Mouse (Mus musculus) embryonic facial prominence, embryonic 14.5 days (tissue): ENCODE data around the gene Dgkz. TPM values are rescaled to one million over a fixed set of nuclear protein-coding genes. Genes with fewer than 3 reads are reported as not detected.

Experiments
- ATAC-seq: fragments of 200-750 bp; cut with Nextera tagmentation; 2 replicates; pipeline ENCODE4 v1.8.0; 2017; ENCODE audit warnings: low read depth, moderate number of reproducible peaks, moderate TSS enrichment
- DNase-seq: peaks from one replicate; pipeline ENCODE4 v3.0.0-alpha.2; 2015; ENCODE audit warnings: low spot score
- H3K27ac ChIP-seq: fragments of 300-500 bp; sonication (generic); replicated peaks from 2 replicates; pipeline ENCODE4 v1.5.1; 2014; ENCODE audit warnings: low read depth, mild to moderate bottlenecking, low read length, moderate library complexity
- H3K27me3 ChIP-seq: fragments of 300-500 bp; sonication (generic); replicated peaks from 2 replicates; pipeline ENCODE4 v1.6.1; 2014; ENCODE audit warnings: low read length; ENCODE audit not compliant: control insufficient read depth, insufficient read depth
- H3K36me3 ChIP-seq: fragments of 300-500 bp; sonication (generic); 2 replicates; pipeline ENCODE4 v1.6.1; 2014; ENCODE audit warnings: low read length, mixed read lengths; ENCODE audit not compliant: control insufficient read depth, insufficient read depth
- H3K4me1 ChIP-seq: fragments of 300-500 bp; sonication (generic); 2 replicates; pipeline ENCODE4 v1.6.1; 2014; ENCODE audit warnings: antibody characterized with exemption, low read length; ENCODE audit not compliant: control insufficient read depth, insufficient read depth
- H3K4me2 ChIP-seq: fragments of 300-500 bp; sonication (generic); 2 replicates; pipeline ENCODE4 v1.6.1; 2014; ENCODE audit warnings: low read depth, mild to moderate bottlenecking, low read length, moderate library complexity, mixed read lengths
- H3K4me3 ChIP-seq: fragments of 300-500 bp; sonication (generic); 2 replicates; pipeline ENCODE4 v1.5.1; 2014; ENCODE audit warnings: low read depth, mild to moderate bottlenecking, low read length
- H3K9ac ChIP-seq: fragments of 300-500 bp; sonication (generic); 2 replicates; pipeline ENCODE4 v1.6.1; 2014; ENCODE audit warnings: low read depth, mild to moderate bottlenecking, low read length, moderate library complexity, mixed read lengths
- H3K9me3 ChIP-seq: fragments of 300-500 bp; sonication (generic); 2 replicates; pipeline ENCODE4 v1.6.1; 2016; ENCODE audit warnings: low read length; ENCODE audit not compliant: control insufficient read depth
- whole genome bisulfite sequencing: fragments of 180-500 bp; shearing (Covaris S2); extraction: QIAGEN DNeasy Blood & Tissue Kit; methylation state at CpG from one replicate; pipeline ENCODE4 v1.1.7; 2014; 5-methylcytosine and 5-hydroxymethylcytosine counted together
- microRNA-seq: library from miRNA; unstranded; fragments of <30 nt; microRNA quantifications from one replicate; pipeline ENCODE4, GENCODE M21; 2016; ENCODE audit warnings: borderline number of aligned reads
- polyA plus RNA-seq: library from polyadenylated mRNA; unstranded; fragments of >200 nt; fragmentation: Nextera tagmentation; extraction: Ambion mirVana; gene quantifications from 2 replicates; pipeline ENCODE4 v1.2.1, GENCODE M21; 2014

Dgkz gene
- polyA plus RNA-seq, 1 experiment from 2014 or later: 47.4 TPM

DNA sequence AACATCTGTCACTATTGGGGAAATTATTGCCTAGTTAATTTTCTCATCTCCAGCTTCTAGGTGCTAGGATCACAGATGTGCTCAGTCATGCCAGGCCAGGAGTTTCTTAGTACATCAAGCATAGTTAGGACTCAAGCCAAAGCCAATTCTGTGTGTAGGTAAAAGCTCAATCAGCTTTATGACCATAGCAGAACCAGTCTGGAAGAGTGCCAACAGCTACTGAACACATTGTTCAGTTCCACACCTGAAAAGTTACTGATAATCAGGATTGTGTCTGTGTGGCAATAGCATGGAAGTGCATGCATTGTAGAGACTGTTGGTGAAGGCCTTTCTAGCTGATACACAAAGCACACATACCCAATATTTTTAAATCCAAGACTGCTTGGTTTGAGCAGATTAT lies 77.7 kb downstream of the Dgkz start:
- Histone ChIP-seq H3K4me1 (no peaks in the 10 kb centered on the region), H3K36me3 (peaks cover 29% of the 10 kb centered on the region), H3K4me2 (no peak overlapping the region), H3K27me3 (no peaks in the 10 kb centered on the region), H3K27ac (no peak overlapping the region), H3K9ac (no peak overlapping the region), H3K9me3 (no peaks in the 10 kb centered on the region), H3K4me3 (no peak overlapping the region)
- ATAC-seq: no peak
- no peak for DNase-seq

GRCm38 (mm10) chr2:91895401-91895800 lies 80.3 kb downstream of the Dgkz start:
- no peaks in the 10 kb centered on the region for H3K9me3 ChIP-seq
- no peak overlapping the region for H3K27ac ChIP-seq
- H3K27me3 ChIP-seq: no peaks in the 10 kb centered on the region
- H3K4me1 ChIP-seq: no peaks in the 10 kb centered on the region
- no peak overlapping the region for H3K4me3 ChIP-seq
- no peak overlapping the region for H3K9ac ChIP-seq
- ATAC-seq (no peak), DNase-seq (no peak)
- H3K36me3 ChIP-seq: peaks cover 23% of the 10 kb centered on the region
- 89% methylated on average over 3 of the region's 3 CpGs for WGBS
- H3K4me2 ChIP-seq: no peak overlapping the region

GRCm38 (mm10) chr2:91894716-91895115 lies 80.9 kb downstream of the Dgkz start:
- Histone ChIP-seq H3K4me3 (no peak overlapping the region), H3K27ac (no peak overlapping the region), H3K4me2 (no peak overlapping the region), H3K27me3 (no peaks in the 10 kb centered on the region), H3K4me1 (no peaks in the 10 kb centered on the region), H3K9ac (no peak overlapping the region), H3K9me3 (no peaks in the 10 kb centered on the region), H3K36me3 (peaks cover 17% of the 10 kb centered on the region)
- ATAC-seq: no peak
- WGBS: 84% methylated on average over 3 of the region's 3 CpGs
- DNase-seq: no peak

DNA sequence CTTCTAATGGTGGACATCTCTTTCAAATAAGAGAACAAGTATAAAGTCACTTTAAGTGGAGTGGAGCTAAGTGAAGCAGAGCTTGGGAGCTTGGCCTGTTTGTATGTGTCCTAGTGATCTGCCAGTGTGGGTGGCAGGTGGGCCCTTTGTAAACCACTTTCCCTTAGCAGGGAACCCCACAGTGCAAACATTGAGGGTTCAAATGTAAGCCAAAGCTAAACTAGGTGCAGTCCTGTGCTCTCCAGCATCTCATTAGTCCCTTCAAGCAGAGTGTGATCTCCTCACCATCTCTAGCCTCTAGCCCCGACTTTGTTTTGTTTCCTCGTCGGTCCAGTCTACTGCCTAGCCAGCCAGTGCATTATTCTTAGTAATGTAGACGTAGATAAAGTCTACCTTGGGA lies 91.0 kb downstream of the Dgkz start:
- H3K4me3 ChIP-seq: no peak overlapping the region
- no peak overlapping the region for H3K4me2 ChIP-seq
- DNase-seq: no peak
- 82% methylated on average over 4 of the region's 4 CpGs for WGBS
- no peak overlapping the region for H3K9ac ChIP-seq
- H3K27me3 ChIP-seq: no peaks in the 10 kb centered on the region
- H3K4me1 ChIP-seq: no peaks in the 10 kb centered on the region
- no peak for ATAC-seq
- no peak overlapping the region for H3K27ac ChIP-seq
- H3K9me3 ChIP-seq: no peaks in the 10 kb centered on the region
- peaks cover 31% of the 10 kb centered on the region for H3K36me3 ChIP-seq

DNA sequence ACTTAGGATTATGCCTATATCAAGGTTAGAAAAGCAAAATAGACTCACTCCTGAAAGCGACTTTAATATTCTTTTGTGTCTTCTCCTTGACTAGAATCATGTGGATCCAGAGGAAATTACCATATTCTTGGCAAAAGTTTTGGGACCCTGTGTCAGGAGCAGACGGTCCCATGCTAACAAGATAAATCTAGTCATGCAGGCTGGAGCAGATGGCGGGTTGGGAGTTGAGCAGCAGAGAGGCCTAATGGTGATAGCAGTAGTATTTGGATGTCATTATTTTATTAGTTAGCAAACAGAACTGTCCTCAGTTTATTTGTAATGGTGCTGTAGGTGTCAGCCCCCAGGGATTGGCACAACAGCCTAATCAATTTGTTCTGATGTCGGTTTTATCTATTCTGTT lies 91.7 kb downstream of the Dgkz start:
- Histone ChIP-seq H3K4me3 (no peak overlapping the region), H3K9me3 (no peaks in the 10 kb centered on the region), H3K27ac (no peak overlapping the region), H3K27me3 (no peaks in the 10 kb centered on the region), H3K36me3 (peaks cover 30% of the 10 kb centered on the region), H3K9ac (no peak overlapping the region), H3K4me1 (no peaks in the 10 kb centered on the region), H3K4me2 (no peak overlapping the region)
- DNase-seq: no peak
- WGBS: 89% methylated on average over 4 of the region's 4 CpGs
- no peak for ATAC-seq

Small RNA genes within 50 kb of the gene (microRNA-seq; reads per million reads assigned to microRNA genes)
- gene Mir6999: not detected

Other genes starting within 250 kb of the Dgkz start
- 15.3 TPM in 2 replicates for gene Ambra1, start 245.7 kb downstream of the Dgkz start, polyA plus RNA-seq
- gene Chrm4, start 48.6 kb downstream of the Dgkz start, polyA plus RNA-seq: 0.31 and 0.47 TPM in 2 replicates
- 700 and 828 TPM in 2 replicates for gene Mdk, start 43.6 kb downstream of the Dgkz start, polyA plus RNA-seq
- gene Gm9821, start 30.2 kb downstream of the Dgkz start, polyA plus RNA-seq: 0.70 and 0.76 TPM in 2 replicates
- 42.6 and 56.6 TPM in 2 replicates for gene Creb3l1, start 48.6 kb upstream of the Dgkz start, polyA plus RNA-seq
- gene Phf21a, start 117.3 kb upstream of the Dgkz start, polyA plus RNA-seq: 21.0 and 24.8 TPM in 2 replicates